Mouse (Mus musculus) granulocyte monocyte progenitor cell, adult 5-6 weeks (primary cell): Measurements from ENCODE around the gene Nubp1. TPM values are rescaled to one million over a fixed set of nuclear protein-coding genes. Genes with fewer than 3 reads are reported as not detected.

Experiments
- ATAC-seq: replicated peaks from 2 replicates; pipeline ENCODE4 v1.8.0; 2016; ENCODE audit warnings: mild to moderate bottlenecking, moderate TSS enrichment, inconsistent platforms; ENCODE audit not compliant: poor library complexity, severe bottlenecking
- total RNA-seq, 2 experiments: library from RNA; stranded (forward) in 1 of 2; stranded (reverse) in 1 of 2; fragments of 200-712, 200-1000 nt in 1 of 2; fragments of >200 nt in 1 of 2; fragmentation: Nextera tagmentation in 1 of 2; gene quantifications; 2 replicates each; pipeline ENCODE4 v1.2.3; 2014 to 2017

Gene Nubp1
- total RNA-seq (2014; fragmentation: Nextera tagmentation) (45.9 and 48.0 TPM in 2 replicates), total RNA-seq (2017) (41.9 and 58.3 TPM in 2 replicates)

DNA sequence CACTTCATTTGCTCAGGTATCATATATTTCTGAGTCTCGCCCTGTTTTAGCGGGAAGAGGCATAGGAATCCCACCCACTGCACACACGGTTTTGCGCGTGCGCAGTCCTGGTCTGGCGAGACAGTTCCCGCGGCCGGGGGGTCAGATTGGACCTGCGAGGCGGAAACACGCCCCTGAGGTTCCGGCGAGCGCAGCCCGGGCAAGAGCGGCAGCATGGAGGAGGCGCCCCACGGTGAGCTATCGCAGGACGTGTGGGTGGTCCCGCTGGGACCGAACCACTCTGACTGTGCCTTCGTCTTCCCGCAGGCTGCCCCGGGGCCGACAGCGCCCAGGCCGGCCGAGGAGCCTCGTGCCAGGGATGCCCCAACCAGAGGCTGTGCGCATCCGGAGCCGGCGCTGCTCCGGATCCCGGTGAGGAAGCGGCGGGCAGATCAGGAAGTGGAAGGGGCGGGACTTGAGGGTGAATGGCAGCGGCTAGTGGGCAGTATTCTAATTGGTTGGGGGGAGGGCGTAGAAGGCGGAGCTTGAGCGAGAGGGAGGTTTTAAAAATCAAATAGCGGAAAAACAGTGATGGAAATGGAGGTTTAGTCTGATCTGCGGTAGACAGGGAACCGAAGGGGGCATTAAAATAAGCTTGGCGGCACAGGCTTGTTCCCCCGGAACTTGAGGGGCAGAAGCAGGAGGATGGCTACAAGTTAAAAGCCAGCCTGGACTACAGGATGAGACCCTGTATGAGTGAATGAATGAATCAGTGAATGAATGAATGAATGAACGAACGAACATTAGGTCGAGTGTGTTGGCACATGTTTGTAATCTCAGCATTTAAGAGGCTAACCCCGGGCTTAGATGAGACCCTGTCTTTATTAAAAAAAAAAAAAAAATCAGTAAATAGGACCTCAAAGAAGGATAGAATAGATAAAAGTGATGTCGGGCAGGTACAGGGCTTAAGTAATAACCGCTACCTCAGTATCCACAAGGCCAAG is at the start of gene Nubp1:
Nubp1 (plus strand) TSS at position 185 of the 983 bp plus-strand sequence.
- peak; percentile 95 for ATAC-seq

DNA sequence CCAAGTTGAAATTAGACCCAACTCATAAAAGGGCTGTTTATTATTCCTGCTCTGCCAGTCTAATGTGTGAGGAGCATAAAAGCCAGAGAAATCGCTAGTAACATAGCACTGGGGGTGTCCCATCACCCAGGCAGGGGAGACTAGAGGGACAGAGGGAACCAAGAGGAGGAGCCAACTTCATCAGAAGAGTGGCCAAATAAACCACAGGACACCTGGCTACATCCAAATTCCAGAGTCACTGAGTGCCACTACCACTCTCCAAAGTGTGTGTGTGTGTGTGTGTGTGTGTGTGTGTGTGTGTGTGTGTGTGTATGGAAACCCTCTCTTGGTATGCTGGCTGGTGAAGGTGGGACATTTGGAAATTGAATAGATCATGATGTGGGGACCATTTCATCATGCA is 48.7 kb upstream of the Nubp1 start:
- no peak for ATAC-seq

DNA sequence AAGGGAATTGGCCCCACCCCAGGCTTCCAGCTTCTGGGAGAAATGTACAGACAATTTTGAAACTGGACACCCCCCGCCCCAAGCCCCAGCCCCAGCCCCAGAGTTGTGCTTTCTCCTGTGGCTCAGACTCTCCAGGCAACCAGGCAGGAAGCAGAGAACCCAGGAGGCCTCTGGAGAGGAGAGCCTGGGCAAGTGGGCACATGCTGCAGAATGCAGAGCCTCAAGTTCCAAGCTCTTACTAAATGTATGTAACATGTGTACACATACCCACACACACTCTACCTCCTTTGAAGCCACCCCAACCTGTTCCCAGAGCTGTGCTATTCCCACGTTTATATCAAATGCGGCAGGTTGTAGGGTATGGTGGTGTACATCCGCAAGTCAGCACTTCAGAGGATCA is 46.0 kb upstream of the Nubp1 start:
- no peak for ATAC-seq

DNA sequence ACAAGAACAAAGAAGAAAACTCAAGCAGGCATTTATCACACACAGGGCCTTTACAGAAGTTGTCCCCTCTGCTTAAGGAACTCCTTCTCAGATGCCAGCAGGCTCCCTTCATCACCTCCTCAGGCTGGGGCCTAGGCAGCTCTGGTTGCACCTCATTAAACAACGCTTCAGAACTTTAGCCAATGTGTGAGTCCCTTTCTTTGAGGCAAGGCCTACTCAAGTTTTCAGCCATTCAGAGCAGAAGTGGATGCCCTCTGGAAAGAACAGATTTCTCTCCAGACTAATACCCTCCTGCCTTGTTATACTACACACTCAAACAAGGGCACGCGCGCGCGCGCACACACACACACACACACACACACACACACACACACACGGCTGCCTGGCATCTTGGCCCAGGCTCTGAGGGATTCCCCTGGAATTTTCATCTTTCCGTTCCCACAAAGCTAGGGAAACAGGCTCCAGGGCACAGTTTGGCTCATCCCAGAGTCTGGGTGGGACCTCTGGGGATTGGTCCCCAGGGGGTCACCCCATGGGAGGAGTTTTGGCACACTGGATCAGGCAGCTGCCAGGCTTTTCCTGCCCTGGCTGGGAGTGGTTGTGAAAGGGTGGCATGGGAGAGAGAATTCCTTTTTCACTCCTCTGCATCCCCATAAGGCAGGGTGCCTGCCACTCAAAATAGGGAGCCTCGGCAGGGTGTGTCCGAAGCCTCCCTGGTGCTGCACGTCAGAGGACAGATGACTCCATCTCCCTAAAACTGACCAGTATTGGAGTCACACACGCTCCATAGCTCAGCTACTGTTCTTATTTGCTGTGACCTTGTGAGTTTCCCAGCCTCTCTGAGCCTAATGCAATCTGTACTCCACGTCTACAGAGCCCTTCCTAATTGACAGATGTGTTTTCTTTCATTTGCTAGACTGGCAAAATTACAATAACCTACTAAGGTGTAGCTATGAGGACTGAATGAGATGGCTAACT is 45.2 kb upstream of the Nubp1 start:
- ATAC-seq: no peak

DNA sequence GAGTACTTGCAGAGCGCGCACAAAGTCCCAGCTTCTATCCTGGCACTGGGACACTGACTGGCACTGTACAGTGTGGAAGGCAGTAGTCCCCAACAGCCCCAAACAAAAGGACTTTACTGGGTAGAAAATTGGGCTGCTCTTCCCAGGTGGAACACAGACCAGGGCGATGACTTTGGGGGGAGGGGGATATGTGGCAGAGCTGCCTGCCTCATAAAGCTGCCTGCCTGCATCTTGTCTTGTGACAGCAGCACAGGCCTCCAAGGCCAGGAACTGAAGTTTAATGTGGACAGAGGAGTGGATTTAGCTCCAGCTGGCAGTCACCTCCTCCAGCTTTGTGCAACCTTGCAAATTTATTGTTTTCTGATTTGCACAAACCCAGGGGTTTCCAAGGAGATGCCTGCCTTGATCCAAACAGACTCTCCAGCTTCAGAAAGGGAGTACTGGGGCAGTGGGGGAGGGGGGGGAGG is 42.2 kb upstream of the Nubp1 start:
- no peak for ATAC-seq

DNA sequence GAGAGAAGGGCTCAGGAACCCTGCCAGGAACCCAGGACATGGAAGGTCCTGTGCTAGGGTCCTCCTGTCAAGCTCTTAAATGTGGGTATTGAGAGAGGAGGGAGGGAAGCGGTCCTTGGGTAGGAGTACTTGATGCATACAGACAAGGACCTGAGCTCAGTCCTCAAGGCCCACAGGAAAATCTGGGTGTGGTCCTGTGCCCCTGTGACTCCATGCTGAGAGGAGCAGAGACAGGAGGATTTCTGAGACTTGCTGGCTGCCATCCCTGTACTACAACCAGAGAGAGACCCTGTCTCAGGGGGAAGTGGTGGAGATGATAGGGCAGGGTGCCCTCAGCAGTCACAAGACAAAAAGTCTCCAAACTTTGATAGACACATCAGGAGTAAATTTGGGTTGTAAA is 41.8 kb upstream of the Nubp1 start:
- ATAC-seq: no peak

DNA sequence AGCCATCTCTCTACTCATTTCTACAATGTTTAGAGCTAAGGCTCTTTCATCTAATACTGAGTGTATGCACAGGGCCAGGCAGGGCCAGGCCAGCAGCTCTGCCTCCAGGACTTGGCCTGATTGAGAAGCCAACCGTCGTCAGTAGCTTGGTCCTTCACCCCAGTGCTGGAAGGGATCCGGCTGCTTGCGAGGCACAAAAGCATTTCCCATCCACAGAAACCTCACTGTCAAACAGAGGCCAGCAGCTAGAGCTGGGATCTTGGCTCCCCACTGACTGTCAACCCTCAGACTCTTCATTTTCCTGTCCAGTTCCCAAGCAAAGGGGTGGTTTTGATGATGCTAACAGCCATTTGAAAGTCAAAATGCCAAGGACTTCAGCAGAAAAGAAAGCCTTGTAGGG is 39.4 kb upstream of the Nubp1 start:
- ATAC-seq: no peak

DNA sequence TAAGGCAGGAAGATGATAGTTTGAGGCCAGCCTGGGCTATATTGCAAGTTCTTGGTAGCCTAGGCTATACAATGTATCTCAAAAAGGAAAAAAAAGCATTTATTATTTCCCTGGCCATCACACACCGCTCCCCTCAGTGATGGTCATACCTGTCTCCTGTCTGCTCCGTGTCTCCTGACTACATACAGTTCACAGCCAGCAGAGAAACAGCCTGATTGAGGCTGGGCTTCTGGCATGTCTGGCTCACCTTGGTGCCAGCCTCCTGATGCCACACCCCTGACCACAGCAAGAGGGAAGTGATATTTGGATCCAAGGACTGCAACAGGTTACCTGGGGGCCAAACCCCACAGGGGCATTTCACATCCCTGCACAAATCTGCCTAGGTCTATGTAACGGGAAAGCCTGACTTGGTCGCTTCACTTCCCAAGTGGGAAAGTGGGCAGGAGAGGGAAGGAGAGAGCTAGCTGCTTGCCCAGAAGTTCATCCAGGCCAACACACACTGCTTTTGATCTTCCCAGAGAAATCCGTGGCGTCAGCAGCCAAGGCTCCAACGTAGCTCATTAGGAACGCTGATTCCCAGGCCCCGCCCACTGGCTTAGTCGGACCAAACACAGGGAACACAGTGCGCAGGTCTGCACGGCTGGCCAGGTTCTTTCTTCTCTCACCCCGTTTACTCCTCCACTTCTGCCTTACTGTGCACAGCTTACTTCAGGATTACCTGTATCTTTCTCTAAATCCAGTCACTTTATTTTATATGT is 37.3 kb upstream of the Nubp1 start:
- no peak for ATAC-seq

DNA sequence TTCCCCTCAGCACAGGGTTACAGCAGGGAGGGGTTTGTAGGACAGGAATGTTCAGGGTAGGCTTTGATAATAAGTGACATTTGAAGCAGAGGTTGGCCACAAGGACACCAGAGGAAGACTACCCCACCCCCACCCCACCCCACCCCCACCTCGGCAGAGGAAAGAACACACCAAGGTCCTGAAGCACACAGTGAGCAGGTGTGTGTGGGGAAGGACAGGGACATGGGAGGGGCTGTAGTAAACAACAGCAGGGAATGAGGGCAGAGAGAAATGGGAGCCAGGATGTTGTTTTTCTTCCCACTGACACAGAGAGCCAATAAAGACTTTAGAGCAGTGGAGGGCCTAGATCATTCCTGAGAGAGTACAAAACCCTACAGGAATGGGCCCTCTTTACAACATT is 34.5 kb upstream of the Nubp1 start:
- no peak for ATAC-seq

DNA sequence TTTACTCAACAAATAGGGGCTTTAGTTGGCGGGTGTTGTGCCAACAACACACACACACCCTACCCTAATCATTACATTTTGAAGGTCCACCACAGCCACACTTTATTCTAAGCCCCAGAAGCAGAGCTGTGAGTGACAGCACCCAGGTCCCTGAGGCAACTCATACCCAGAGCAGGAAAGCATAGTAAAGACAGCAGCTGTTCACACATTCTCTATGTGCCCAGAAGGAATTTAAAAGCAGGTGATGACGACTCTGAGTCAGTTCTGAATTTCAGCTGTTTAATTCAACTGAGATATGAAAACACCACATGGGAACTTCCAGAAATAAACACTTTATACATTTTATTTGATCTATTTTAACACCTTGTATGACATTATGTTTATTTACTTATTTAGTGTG is 32.2 kb upstream of the Nubp1 start:
- no peak for ATAC-seq

DNA sequence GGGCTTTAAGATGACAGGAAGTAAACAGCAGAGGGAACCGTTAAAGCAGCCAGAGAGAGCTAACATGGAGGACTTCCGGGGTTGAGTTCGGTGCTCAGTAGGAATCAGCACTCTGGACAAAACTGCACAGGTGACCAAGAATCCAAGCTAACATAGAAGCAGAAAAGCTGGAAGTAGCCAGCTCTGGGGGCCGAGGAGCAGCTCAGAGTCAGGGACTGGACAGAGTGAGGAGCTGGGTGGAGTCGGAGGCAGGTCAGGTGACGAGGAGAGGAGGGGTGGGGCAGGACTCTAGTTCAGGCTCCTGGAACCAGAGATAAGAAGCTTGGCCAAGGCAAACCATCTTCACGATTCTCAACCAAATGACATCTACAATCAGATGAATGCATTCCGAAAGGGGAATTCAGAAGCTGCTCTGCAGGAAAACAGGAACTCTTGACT is 27.7 kb upstream of the Nubp1 start:
- peak; percentile 89 for ATAC-seq

DNA sequence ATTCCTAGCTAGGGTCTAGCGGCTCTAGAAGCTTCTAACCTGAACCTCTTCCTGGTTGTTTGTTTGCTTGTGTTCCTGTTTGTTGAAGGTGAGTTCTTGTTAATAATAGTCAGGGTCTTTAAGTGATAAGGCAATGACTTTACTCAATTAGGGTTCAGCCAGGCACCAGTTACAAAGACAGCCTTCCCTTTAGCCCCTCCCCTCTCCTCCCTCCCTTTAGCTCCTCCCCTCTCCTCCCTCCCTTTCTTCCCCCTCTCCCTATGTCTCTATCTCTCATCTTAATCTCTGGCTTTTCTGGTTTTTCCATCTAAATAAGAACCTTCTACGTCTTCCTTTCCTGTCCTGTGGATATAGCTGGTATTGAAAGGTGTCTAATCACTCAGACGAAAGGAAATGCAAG is 27.2 kb upstream of the Nubp1 start:
- peak; percentile 67 for ATAC-seq

DNA sequence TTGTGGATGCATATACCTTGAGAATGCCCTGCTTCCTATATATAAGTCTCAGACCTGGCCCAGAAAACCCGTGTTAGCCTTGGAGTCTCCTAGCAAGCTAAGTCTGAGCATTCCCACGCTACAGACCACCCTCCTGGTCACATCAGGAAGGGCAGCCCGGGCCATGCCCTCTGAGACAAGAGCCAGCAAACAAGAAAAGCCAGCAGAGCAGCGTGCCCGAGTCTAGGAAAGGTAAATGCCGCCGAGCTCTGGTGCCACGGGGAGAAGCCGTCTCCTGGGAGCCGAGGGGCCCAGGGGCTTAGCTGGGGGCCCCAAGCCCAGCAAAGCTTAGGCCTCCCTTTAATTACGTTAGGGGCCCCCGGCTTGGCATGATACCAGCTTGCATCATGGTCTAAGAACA is 26.5 kb upstream of the Nubp1 start:
- no peak for ATAC-seq

DNA sequence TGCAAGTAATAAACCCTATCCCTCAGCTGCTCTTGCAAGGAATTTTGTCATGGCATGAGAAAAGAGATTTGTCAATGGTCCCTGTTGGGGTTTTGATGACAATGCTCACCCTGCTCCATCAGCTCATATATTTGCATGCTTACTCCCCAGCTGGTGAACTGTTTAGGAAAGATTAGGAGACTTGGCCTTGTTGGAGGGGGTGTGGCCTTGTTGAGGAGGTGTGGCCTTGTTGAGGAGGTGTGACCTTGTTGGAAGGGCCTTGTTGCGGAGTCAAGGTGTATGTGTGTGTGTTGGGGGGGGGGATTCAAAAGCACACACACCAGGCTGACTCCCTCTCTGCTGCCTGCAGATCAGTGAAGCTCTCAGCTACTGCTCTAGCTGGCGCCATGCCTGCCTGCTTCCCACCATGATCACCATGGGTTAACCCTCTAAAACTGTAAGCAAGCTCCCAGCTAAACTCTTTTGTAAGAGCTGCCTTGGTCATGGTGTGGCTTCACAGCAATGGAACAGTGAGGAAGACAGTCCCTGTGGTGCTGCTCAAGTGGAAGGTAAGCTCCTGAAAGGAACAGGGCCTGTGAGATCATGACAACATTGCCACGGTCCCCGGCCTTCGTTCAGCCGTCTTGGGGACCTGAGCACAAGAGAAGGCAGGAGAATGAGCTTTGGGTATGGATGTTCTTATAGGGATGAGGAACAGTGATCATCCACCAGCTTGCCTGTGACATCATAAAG is 22.9 kb upstream of the Nubp1 start:
- ATAC-seq: no peak

DNA sequence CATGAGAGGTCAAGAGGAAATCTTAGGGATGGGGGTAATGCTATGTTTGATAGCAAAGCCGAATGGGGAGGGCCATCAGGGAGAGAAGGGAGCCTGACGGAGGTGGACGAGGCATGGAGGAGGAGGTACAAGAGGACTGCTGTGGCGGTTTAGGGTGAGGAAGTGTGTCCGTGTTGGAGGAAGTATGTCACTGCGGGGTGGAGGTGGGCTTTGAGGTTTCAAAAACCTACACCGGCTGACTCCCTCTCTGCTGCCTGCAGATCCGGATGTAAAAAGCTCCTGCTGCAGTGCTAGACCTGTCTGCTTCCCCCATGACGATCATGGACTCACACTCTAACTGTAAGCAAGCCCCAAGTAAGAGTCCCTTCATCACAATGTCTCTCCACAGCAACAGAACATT is 19.2 kb upstream of the Nubp1 start:
- ATAC-seq: peak; percentile 78

DNA sequence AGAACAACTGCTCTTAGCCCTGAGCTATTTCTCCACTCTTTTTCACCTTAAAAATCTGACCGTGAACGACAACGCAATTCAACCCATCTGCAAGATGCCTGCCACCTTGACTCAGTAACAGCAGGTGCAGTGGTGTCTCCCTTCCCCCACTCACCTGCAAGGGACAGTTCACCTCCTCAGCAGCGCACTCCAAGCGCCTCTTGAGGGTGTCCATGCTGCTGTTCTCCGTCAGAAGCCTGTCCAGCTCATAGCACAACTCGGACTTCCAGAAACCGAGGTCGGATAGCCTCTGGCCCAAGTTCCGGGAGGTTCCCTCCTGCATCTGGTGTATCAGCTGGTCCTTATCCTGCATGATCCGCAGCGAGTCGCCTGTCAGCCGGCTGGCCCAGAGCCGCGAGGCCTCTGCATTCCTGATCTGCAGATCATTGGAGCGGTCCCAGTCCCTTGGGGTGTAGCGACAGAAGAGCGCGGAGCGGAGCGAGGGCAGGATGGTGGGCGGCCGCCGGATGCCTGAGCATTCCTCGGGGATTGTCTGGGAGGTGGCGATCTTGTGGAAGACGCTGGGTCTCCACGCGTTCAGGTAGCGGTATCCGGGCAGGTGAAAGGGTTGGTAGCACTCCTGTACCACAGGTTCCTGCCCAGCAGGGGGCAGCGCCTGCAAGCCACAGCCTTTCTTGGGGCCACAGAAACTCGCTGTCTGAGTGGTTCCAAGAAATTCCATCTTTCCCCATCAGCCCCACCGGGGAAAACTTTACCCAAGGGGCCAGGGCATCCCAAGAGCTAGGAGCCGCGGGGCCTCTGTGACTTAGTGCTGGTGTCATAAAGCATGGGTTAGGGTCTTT is 16.8 kb upstream of the Nubp1 start, which contains the start of gene Tekt5:
Tekt5 (minus strand) TSS at position 792 of the 842 bp plus-strand sequence.
- peak; percentile 25; the same call in 1 of the 2 replicates for ATAC-seq

DNA sequence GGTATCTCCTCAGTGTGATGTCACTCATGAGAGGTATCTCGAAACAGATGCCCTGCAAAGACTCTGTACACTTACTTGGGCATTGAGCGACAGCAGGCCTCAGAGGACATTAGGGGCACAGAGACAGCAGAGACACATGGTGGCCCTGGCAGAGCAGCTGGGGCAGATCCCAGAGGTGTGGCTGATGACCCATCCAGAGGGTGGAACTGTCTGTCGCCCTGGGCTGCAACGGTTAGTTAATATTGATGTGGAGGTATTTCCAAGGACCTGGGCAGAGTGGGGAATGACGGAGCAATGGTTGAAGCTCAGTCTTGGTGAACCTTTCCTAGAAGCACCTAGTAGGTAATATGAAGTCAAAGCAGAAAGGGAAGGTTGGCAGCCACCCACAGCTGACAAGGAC is 13.0 kb upstream of the Nubp1 start:
- 0 out of 2 replicates have a peak, but pooled peaks have one; percentile 9 for ATAC-seq

DNA sequence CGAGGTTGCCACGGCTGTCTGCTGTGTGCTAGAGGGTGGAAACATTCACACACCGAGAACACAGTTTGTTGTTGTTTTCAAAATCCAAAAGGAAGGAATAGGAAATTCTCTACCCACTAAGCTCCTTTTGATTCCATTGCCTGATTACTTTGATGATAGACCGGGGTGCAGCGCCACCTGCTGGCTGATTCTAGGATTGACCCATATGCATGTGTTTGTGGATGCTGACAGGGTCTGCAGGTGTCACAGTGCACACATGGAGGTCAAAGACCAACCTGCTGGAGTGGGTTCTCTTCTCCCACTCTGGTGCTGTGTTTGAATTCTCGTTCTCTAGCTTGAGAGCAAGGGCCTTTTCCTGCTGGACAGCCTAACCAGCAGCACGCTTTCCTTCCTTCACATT is 12.6 kb upstream of the Nubp1 start:
- peak; percentile 93 for ATAC-seq
